Mouse (Mus musculus) hindbrain, embryonic 11.5 days (tissue): Measurements from ENCODE around the gene Tob1. TPM values are rescaled to one million over a fixed set of nuclear protein-coding genes. Genes with fewer than 3 reads are reported as not detected.

Source experiments
- ATAC-seq: fragments of 200-750 bp; cut with Nextera tagmentation; 2 replicates; pipeline ENCODE4 v1.8.0; 2017; ENCODE audit warnings: mild to moderate bottlenecking, moderate TSS enrichment, moderate library complexity; ENCODE audit not compliant: low FRiP score
- DNase-seq: peaks from one replicate; pipeline ENCODE4 v3.0.0-alpha.2; 2015; ENCODE audit warnings: low spot score
- H3K27ac ChIP-seq: fragments of 300-500 bp; sonication (generic); 2 replicates; pipeline ENCODE4 v1.5.1; 2014; ENCODE audit warnings: mild to moderate bottlenecking, low read depth, low read length
- H3K27me3 ChIP-seq: fragments of 300-500 bp; sonication (generic); 2 replicates; pipeline ENCODE4 v1.6.1; 2014; ENCODE audit warnings: mild to moderate bottlenecking, low read length, moderate library complexity, mixed read lengths; ENCODE audit not compliant: control insufficient read depth, insufficient read depth
- H3K36me3 ChIP-seq: fragments of 300-500 bp; sonication (generic); 2 replicates; pipeline ENCODE4 v1.6.1; 2014; ENCODE audit warnings: mild to moderate bottlenecking, low read length, moderate library complexity, mixed read lengths; ENCODE audit not compliant: control insufficient read depth, insufficient read depth
- H3K4me1 ChIP-seq: fragments of 300-500 bp; sonication (generic); replicated peaks from 2 replicates; pipeline ENCODE4 v1.6.1; 2014; ENCODE audit warnings: low read length, mixed read lengths; ENCODE audit not compliant: control insufficient read depth, insufficient read depth
- H3K4me2 ChIP-seq: fragments of 300-500 bp; sonication (generic); replicated peaks from 2 replicates; pipeline ENCODE4 v1.6.1; 2014; ENCODE audit warnings: mild to moderate bottlenecking, low read depth, low read length
- H3K4me3 ChIP-seq: fragments of 300-500 bp; sonication (generic); 2 replicates; pipeline ENCODE4 v1.5.1; 2014; ENCODE audit warnings: low read depth, low read length
- H3K9ac ChIP-seq: fragments of 300-500 bp; sonication (generic); 2 replicates; pipeline ENCODE4 v1.6.1; 2014; ENCODE audit warnings: low read depth, low read length
- H3K9me3 ChIP-seq: fragments of 300-500 bp; sonication (generic); 2 replicates; pipeline ENCODE4 v1.6.1; 2016; ENCODE audit warnings: low read length; ENCODE audit not compliant: control insufficient read depth
- WGBS: fragments of 180-500 bp; shearing (Covaris S2); extraction: QIAGEN DNeasy Blood & Tissue Kit; methylation state at CpG from one replicate; pipeline ENCODE4 v1.1.7; 2014; 5-methylcytosine and 5-hydroxymethylcytosine counted together
- polyA plus RNA-seq: library from polyadenylated mRNA; unstranded; fragments of >200 nt; fragmentation: Nextera tagmentation; extraction: Ambion mirVana; gene quantifications from 2 replicates; pipeline ENCODE4 v1.2.1, GENCODE M21; 2014

Gene Tob1
- polyA plus RNA-seq, 1 experiment from 2014 or later = 38.9 TPM

GRCm38 (mm10) chr11:94229207-94229960 lies 18.1 kb downstream of the Tob1 start:
- H3K4me1 ChIP-seq = peaks cover 3% of the 10 kb centered on the region; the same call in 1 of the 2 replicates
- no peak overlapping the region for H3K9ac ChIP-seq
- ATAC-seq = no peak
- H3K27ac ChIP-seq = no peak overlapping the region
- no peaks in the 10 kb centered on the region for H3K36me3 ChIP-seq
- 87% methylated on average over 5 of the region's 5 CpGs for whole genome bisulfite sequencing
- H3K9me3 ChIP-seq = no peaks in the 10 kb centered on the region
- H3K4me2 ChIP-seq = no peak overlapping the region
- no peak for DNase-seq
- H3K27me3 ChIP-seq = no peaks in the 10 kb centered on the region
- H3K4me3 ChIP-seq = no peak overlapping the region

- Histone ChIP-seq H3K4me3 (no peak overlapping the region), H3K4me1 (peaks cover 3% of the 10 kb centered on the region; the same call in 1 of the 2 replicates), H3K9me3 (no peaks in the 10 kb centered on the region), H3K27me3 (no peaks in the 10 kb centered on the region), H3K27ac (no peak overlapping the region), H3K4me2 (no peak overlapping the region), H3K36me3 (no peaks in the 10 kb centered on the region), H3K9ac (no peak overlapping the region)
- ATAC-seq = no peak
- WGBS = 86% methylated on average over 8 of the region's 8 CpGs
- DNase-seq = no peak
Measured at GRCm38 (mm10) chr11:94230244-94230643, 19.0 kb downstream of the Tob1 start.

GRCm38 (mm10) chr11:94231821-94232552 lies 20.7 kb downstream of the Tob1 start:
- Histone ChIP-seq H3K36me3 (no peaks in the 10 kb centered on the region), H3K27me3 (no peaks in the 10 kb centered on the region), H3K27ac (no peak overlapping the region), H3K9ac (no peak overlapping the region), H3K9me3 (no peaks in the 10 kb centered on the region), H3K4me2 (no peak overlapping the region), H3K4me1 (peaks cover 3% of the 10 kb centered on the region; the same call in 1 of the 2 replicates), H3K4me3 (no peak overlapping the region)
- ATAC-seq (no peak), DNase-seq (no peak)
- 70% methylated on average over 19 of the region's 19 CpGs for WGBS

- Histone ChIP-seq H3K36me3 (no peaks in the 10 kb centered on the region), H3K27me3 (no peaks in the 10 kb centered on the region), H3K4me2 (no peak overlapping the region), H3K27ac (no peak overlapping the region), H3K4me1 (no peaks in the 10 kb centered on the region; the same call in 1 of the 2 replicates), H3K9me3 (no peaks in the 10 kb centered on the region), H3K9ac (no peak overlapping the region), H3K4me3 (no peak overlapping the region)
- WGBS = 63% methylated on average over 6 of the region's 6 CpGs
- DNase-seq (no peak), ATAC-seq (no peak)
Measured at GRCm38 (mm10) chr11:94233405-94233804, 22.2 kb downstream of the Tob1 start.

- H3K9ac ChIP-seq = no peak overlapping the region
- no peaks in the 10 kb centered on the region for H3K27me3 ChIP-seq
- DNase-seq (no peak), ATAC-seq (no peak)
- no peak overlapping the region for H3K4me3 ChIP-seq
- H3K4me2 ChIP-seq = no peak overlapping the region
- H3K36me3 ChIP-seq = no peaks in the 10 kb centered on the region
- H3K9me3 ChIP-seq = no peaks in the 10 kb centered on the region
- no peaks in the 10 kb centered on the region; the same call in 1 of the 2 replicates for H3K4me1 ChIP-seq
- no peak overlapping the region for H3K27ac ChIP-seq
- WGBS = 94% methylated on average over 12 of the region's 12 CpGs
Measured at GRCm38 (mm10) chr11:94234380-94234779, 23.1 kb downstream of the Tob1 start.

GRCm38 (mm10) chr11:94234857-94235256 lies 23.6 kb downstream of the Tob1 start:
- no peaks in the 10 kb centered on the region for H3K9me3 ChIP-seq
- no peak overlapping the region for H3K4me3 ChIP-seq
- no peaks in the 10 kb centered on the region for H3K36me3 ChIP-seq
- no peaks in the 10 kb centered on the region; the same call in 1 of the 2 replicates for H3K4me1 ChIP-seq
- DNase-seq = no peak
- H3K27me3 ChIP-seq = no peaks in the 10 kb centered on the region
- 87% methylated on average over 8 of the region's 8 CpGs for WGBS
- H3K9ac ChIP-seq = no peak overlapping the region
- ATAC-seq = no peak
- no peak overlapping the region for H3K27ac ChIP-seq
- no peak overlapping the region for H3K4me2 ChIP-seq

GRCm38 (mm10) chr11:94236074-94236473 lies 24.8 kb downstream of the Tob1 start:
- Histone ChIP-seq H3K9ac (no peak overlapping the region), H3K4me1 (no peaks in the 10 kb centered on the region; the same call in 1 of the 2 replicates), H3K36me3 (no peaks in the 10 kb centered on the region), H3K4me3 (no peak overlapping the region), H3K27me3 (no peaks in the 10 kb centered on the region), H3K4me2 (no peak overlapping the region), H3K9me3 (no peaks in the 10 kb centered on the region), H3K27ac (no peak overlapping the region)
- DNase-seq = peak; percentile 87
- 24% methylated on average over 3 of the region's 3 CpGs for WGBS
- ATAC-seq = peak; percentile 85

- H3K4me3 ChIP-seq = no peak overlapping the region
- H3K36me3 ChIP-seq = no peaks in the 10 kb centered on the region
- no peaks in the 10 kb centered on the region for H3K9me3 ChIP-seq
- no peak overlapping the region for H3K4me2 ChIP-seq
- DNase-seq (no peak), ATAC-seq (no peak)
- no peaks in the 10 kb centered on the region for H3K27me3 ChIP-seq
- no peak overlapping the region for H3K27ac ChIP-seq
- WGBS = 95% methylated on average over 8 of the region's 8 CpGs
- H3K4me1 ChIP-seq = peaks cover 11% of the 10 kb centered on the region; the same call in 1 of the 2 replicates
- no peak overlapping the region for H3K9ac ChIP-seq
Measured at GRCm38 (mm10) chr11:94238786-94239185, 27.5 kb downstream of the Tob1 start.
